Mouse (Mus musculus) lung, postnatal 0 days (tissue): ENCODE measurements around the gene Armc6. TPM values are rescaled to one million over a fixed set of nuclear protein-coding genes. Genes with fewer than 3 reads are reported as not detected.
A peak's percentile ranks its signal among the peaks of the same experiment; 100 is the strongest.

Experiments
- ATAC-seq: fragments of 200-750 bp; cut with Nextera tagmentation; 2 replicates; pipeline ENCODE4 v1.8.0; 2017; ENCODE audit warnings: moderate library complexity
- DNase-seq: peaks from one replicate; pipeline ENCODE4 v3.0.0-alpha.2; 2016; ENCODE audit warnings: low spot score
- H3K27ac ChIP-seq: fragments of 300-500 bp; sonication (generic); 2 replicates; pipeline ENCODE4 v1.5.1; 2014; ENCODE audit warnings: antibody characterized with exemption, mild to moderate bottlenecking, low read length, mixed read lengths
- H3K27me3 ChIP-seq: fragments of 300-500 bp; sonication (generic); replicated peaks from 2 replicates; pipeline ENCODE4 v1.6.1; 2014; ENCODE audit warnings: low read length, mixed read lengths; ENCODE audit not compliant: insufficient read depth
- H3K36me3 ChIP-seq: fragments of 300-500 bp; sonication (generic); 2 replicates; pipeline ENCODE4 v1.6.1; 2014; ENCODE audit warnings: low read length, mixed read lengths; ENCODE audit not compliant: insufficient read depth
- H3K4me1 ChIP-seq: fragments of 300-500 bp; sonication (generic); 2 replicates; pipeline ENCODE4 v1.6.1; 2014; ENCODE audit warnings: antibody characterized with exemption, low read depth, low read length, mixed read lengths; ENCODE audit not compliant: insufficient read depth
- H3K4me2 ChIP-seq: fragments of 300-500 bp; sonication (generic); replicated peaks from 2 replicates; pipeline ENCODE4 v1.6.1; 2014; ENCODE audit warnings: low read depth, mild to moderate bottlenecking, low read length, moderate library complexity, mixed read lengths
- H3K4me3 ChIP-seq: fragments of 300-500 bp; sonication (generic); 2 replicates; pipeline ENCODE4 v1.5.1; 2014; ENCODE audit warnings: low read depth, low read length
- H3K9ac ChIP-seq: fragments of 300-500 bp; sonication (generic); replicated peaks from 2 replicates; pipeline ENCODE4 v1.6.1; 2014; ENCODE audit warnings: low read depth, mild to moderate bottlenecking
- H3K9me3 ChIP-seq: fragments of 300-500 bp; sonication (generic); 2 replicates; pipeline ENCODE4 v1.6.1; 2016; ENCODE audit warnings: low read length, mixed read lengths
- CTCF ChIP-seq: IDR thresholded peaks from 2 replicates; pipeline ENCODE4 v1.5.1; 2016; ENCODE audit warnings: antibody characterized with exemption, mild to moderate bottlenecking
- EP300 ChIP-seq: IDR thresholded peaks from 2 replicates; pipeline ENCODE4 v1.6.1; 2016; ENCODE audit warnings: antibody characterized with exemption, mild to moderate bottlenecking, control low read depth
- WGBS: fragments of 180-500 bp; shearing (Covaris S2); extraction: QIAGEN DNeasy Blood & Tissue Kit; methylation state at CpG from one replicate; pipeline ENCODE4 v1.1.7; 2014; 5-methylcytosine and 5-hydroxymethylcytosine counted together
- polyA plus RNA-seq: library from polyadenylated mRNA; unstranded; fragments of >200 nt; fragmentation: Nextera tagmentation; extraction: Ambion mirVana; gene quantifications from 2 replicates; pipeline ENCODE4 v1.2.1, GENCODE M21; 2015

Armc6 gene
- 10.4 and 11.9 TPM in 2 replicates for polyA plus RNA-seq

- H3K27ac ChIP-seq, result peak within 1 kb of the TSS; percentile 95
- H3K4me1 ChIP-seq, result peaks cover 6% of the 10 kb centered on the region; the same call in 1 of the 2 replicates
- H3K27me3 ChIP-seq, result no peaks in the 10 kb centered on the region
- ATAC-seq (peak; percentile 98), DNase-seq (peak; percentile 98)
- peak within 1 kb of the TSS; percentile 83 for H3K4me3 ChIP-seq
- TF ChIP-seq EP300 (no peak), CTCF (peak; percentile 21; the same call in 1 of the 2 replicates)
- H3K36me3 ChIP-seq, result peaks cover 6% of the 10 kb centered on the region; the same call in 1 of the 2 replicates
- H3K9ac ChIP-seq, result peak within 1 kb of the TSS; percentile 87
- peak within 1 kb of the TSS; percentile 85 for H3K4me2 ChIP-seq
- under 1% methylated on average over 63 of the region's 67 CpGs for WGBS
- no peaks in the 10 kb centered on the region for H3K9me3 ChIP-seq
Measured at GRCm38 (mm10) chr8:70234080-70234780, at the start of gene Armc6, which contains the start of gene Sugp2. Gene Armc6 (minus strand): TSS chr8:70234466. Gene Sugp2 (plus strand): TSS chr8:70234226.

GRCm38 (mm10) chr8:70283136-70284077, 49.1 kb upstream of the Armc6 start:
- Histone ChIP-seq H3K27ac (peak overlapping the region; percentile 69), H3K4me3 (peak overlapping the region; percentile 73), H3K4me1 (no peaks in the 10 kb centered on the region; the same call in 1 of the 2 replicates), H3K4me2 (peak overlapping the region; percentile 73), H3K9me3 (no peaks in the 10 kb centered on the region), H3K9ac (peak overlapping the region; percentile 76), H3K36me3 (0 out of 2 replicates have a peak, but pooled peaks cover 9% of the 10 kb centered on the region), H3K27me3 (no peaks in the 10 kb centered on the region)
- no peak for TF ChIP-seq CTCF
- no peak for TF ChIP-seq EP300
- 2% methylated on average over 45 of the region's 55 CpGs for WGBS
- DNase-seq (no peak), ATAC-seq (peak; percentile 36)

GRCm38 (mm10) chr8:70282603-70283135, 48.4 kb upstream of the Armc6 start, which contains the start of gene Homer3:
Gene Homer3 (plus strand): TSS chr8:70282827.
- peak within 1 kb of the TSS; percentile 75 for H3K27ac ChIP-seq
- peak within 1 kb of the TSS; percentile 73 for H3K4me2 ChIP-seq
- ATAC-seq (peak; percentile 93), DNase-seq (peak; percentile 96)
- 5% methylated on average over 18 of the region's 36 CpGs for WGBS
- peaks cover 5% of the 10 kb centered on the region; the same call in 1 of the 2 replicates for H3K4me1 ChIP-seq
- peak within 1 kb of the TSS; percentile 73 for H3K4me3 ChIP-seq
- 0 out of 2 replicates have a peak, but pooled peaks cover 9% of the 10 kb centered on the region for H3K36me3 ChIP-seq
- TF ChIP-seq EP300, result peak; percentile 55
- TF ChIP-seq CTCF, result peak; percentile 91
- H3K27me3 ChIP-seq, result no peaks in the 10 kb centered on the region
- peak within 1 kb of the TSS; percentile 76 for H3K9ac ChIP-seq
- H3K9me3 ChIP-seq, result no peaks in the 10 kb centered on the region

GRCm38 (mm10) chr8:70281001-70281400, 46.7 kb upstream of the Armc6 start:
- Histone ChIP-seq H3K4me2 (no peak overlapping the region), H3K36me3 (0 out of 2 replicates have a peak, but pooled peaks cover 9% of the 10 kb centered on the region), H3K27ac (peak overlapping the region; percentile 48), H3K9ac (no peak overlapping the region), H3K9me3 (no peaks in the 10 kb centered on the region), H3K4me3 (no peak overlapping the region), H3K27me3 (no peaks in the 10 kb centered on the region), H3K4me1 (peaks cover 5% of the 10 kb centered on the region; the same call in 1 of the 2 replicates)
- ATAC-seq (no peak), DNase-seq (no peak)
- WGBS, result 24% methylated on average over 3 of the region's 3 CpGs
- TF ChIP-seq CTCF, result no peak
- TF ChIP-seq EP300, result no peak

- no peak overlapping the region for H3K9ac ChIP-seq
- peaks cover 5% of the 10 kb centered on the region; the same call in 1 of the 2 replicates for H3K4me1 ChIP-seq
- no peaks in the 10 kb centered on the region for H3K27me3 ChIP-seq
- 55% methylated on average over 8 of the region's 8 CpGs for WGBS
- H3K36me3 ChIP-seq, result no peaks in the 10 kb centered on the region
- TF ChIP-seq CTCF (0 out of 2 replicates have a peak, but pooled peaks have one; percentile 9), EP300 (no peak)
- no peak overlapping the region for H3K4me2 ChIP-seq
- H3K9me3 ChIP-seq, result no peaks in the 10 kb centered on the region
- ATAC-seq (no peak), DNase-seq (no peak)
- H3K4me3 ChIP-seq, result no peak overlapping the region
- H3K27ac ChIP-seq, result peak overlapping the region; percentile 49
Measured at GRCm38 (mm10) chr8:70279266-70279665, 45.0 kb upstream of the Armc6 start.
